Mouse (Mus musculus) brain, adult 2 months (tissue): ENCODE data around the gene Eid2b.

ENCODE experiments used
- DNase-seq: peaks from one replicate; pipeline ENCODE4 v3.0.0; 2011; ENCODE audit warnings: low read depth, low spot score

Gene Eid2b

DNA sequence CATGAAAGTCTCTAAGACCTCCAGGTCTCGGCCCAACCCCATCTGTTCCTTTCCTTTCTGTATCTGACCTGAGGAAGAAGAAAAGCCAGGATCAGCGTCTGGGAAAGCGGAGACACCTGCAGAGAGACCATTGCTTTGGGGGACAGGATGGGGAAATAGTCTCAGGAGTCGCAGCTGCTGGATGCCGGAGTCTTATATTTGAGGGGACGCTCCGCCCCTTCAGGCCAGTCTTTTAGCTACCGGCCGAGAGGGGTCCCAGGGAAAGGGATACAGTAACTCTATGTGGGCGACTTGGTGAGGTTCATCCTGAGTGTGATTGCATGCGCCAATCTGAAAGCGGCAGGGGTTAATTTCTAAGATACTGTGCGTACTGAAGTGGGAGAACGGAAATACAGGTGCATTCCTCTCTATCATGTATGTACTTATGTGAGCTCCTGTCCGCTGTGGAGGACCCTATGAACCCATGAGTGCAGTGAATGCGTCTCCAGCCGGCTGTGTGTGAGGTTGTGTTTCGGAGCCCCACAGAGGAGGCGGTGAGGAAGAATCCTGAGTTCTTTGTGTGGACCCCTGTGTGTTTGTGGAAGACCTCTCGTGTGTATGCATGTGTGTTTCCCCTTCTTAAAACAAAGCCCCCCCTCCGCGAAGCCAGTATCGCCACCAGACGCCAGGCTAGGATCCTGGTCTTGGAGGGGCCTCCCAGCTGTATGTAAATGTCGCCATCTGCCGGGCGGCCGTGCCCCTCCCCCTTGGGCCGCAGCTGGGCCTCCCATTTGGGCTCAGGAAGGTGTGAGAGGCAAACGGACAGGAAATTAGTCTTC is 24.3 kb downstream of the Eid2b start, which contains the start of gene Dll3:
TSS of gene Dll3 (minus strand) at position 623 of the 818 bp plus-strand sequence.
- DNase-seq: peak; percentile 33

DNA sequence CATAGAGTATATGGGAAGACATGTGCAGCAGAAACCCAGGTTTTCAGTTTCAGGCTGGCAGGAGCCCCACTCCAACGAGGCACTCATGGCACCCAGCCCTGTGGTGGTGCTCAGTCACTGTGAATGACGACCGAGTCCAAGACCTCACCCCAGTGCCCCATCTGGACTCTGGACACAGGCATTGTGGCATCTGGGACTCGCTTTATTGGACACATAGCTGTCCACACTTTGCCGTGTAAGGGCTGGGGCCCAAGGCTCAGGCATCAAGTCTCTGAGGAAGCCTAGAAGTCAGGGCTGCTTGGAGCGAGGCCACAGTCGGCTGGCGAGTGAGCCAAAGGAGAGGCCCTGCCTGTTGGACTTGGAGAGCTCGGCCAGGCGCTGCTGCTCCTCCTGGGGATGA is 28.1 kb downstream of the Eid2b start:
- DNase-seq: no peak

DNA sequence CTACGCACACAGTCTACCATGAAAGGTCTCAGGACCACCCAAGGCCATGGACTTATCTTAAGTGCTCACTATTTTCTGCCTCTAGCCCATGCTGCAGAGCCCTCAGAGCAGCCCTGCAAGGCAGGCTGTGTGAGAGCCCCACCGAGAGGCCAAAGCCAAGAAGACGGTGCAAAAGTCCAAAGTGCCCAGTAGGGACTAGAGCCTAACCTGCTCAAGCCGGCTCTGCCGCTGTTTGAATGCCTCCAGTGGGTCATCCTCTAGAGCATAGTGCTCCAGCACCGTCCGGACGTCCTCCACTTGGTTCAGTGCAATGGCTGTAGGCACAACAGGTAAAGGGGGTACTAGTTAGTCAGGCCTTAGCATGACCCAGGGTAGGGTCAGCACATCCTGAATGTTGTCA is 28.7 kb downstream of the Eid2b start:
- DNase-seq: no peak

DNA sequence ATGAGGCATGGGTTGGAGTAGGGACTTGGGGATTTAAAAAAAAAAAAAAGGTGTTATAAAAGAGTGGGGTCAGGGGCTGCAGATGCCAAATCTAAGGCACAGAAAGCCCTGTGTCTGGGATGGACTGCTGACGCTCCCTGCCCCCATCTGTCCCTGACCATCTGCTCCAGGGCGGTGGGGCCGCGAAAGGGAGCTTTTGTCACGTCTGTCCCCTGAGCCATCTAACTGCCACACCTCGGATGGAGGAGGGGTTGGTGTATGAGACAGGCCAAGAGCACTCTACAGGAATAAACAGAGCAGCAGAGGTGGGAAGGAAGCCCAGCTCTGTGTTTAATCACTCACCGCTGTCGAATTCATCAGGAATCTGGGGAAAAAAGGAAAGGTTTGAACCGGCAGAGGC is 32.2 kb downstream of the Eid2b start:
- DNase-seq: no peak

DNA sequence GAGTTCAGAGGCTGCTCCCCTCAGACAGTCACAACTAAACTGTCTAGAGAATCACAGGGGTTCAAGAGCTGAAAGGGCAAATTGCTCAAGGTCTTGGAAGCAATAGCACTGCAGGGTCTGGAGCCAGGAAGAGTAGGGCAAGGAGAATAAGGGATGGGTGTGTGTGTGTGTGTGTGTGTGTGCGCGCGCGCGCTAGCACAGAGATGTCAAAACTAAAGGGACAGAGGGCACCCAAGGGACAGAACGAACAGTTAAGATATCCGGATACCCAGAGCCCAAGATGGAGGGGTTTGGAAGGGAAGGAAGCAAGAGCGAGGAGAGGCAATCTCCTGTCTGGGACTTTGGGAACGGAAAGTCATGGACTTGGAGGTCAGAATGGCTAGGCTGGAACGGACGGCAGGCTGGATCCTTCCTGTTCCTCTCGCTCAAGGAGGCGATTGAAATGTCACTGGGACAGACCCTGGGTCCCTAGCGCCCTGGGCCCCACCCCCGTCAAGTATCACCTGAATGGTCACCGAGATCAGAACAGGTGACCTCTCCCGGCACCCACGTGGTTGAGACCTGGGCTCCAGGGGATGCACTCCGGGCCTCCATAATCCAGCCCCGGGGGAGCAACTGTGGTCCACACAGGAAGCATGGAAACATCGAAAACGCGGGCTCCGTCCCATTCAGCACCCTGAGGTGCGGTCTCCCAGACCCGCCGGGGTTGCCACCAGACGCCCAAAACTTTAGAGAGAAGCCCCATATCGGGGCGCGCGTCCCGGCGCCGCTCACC is 33.8 kb downstream of the Eid2b start:
- DNase-seq: peak; percentile 21

DNA sequence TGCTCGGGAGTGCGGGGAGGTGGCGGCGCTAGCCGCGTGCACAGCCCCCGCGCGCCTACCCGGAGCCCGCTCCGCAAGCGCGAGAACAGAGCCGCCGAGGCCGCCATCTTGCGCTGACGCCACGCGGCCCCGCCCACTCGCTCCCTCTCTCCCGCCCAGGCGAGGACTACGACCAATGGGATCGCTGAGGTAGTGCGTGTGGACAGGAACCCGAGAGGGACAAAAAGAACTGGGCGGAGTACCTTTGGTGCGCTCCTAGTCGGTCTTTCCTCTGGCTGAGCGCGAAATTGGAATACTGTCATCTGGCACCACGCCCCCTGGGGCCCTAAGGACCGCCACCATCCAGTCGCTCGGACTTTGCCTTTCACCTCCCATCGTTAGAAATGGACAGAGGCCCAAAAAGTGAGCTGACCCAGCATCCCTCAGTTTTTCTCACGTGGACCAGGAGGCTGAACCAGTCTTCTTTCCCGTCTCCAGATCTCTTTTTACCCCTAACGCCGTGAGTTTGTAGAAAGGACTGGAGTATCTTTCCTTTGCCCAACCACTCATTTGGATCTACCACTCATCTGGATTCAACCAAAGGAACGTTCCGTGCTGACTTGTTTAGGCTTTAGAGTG is 34.5 kb downstream of the Eid2b start, which contains the start of gene Timm50:
TSS of gene Timm50 (minus strand) at position 147 of the 618 bp plus-strand sequence.
- peak; percentile 99 for DNase-seq

DNA sequence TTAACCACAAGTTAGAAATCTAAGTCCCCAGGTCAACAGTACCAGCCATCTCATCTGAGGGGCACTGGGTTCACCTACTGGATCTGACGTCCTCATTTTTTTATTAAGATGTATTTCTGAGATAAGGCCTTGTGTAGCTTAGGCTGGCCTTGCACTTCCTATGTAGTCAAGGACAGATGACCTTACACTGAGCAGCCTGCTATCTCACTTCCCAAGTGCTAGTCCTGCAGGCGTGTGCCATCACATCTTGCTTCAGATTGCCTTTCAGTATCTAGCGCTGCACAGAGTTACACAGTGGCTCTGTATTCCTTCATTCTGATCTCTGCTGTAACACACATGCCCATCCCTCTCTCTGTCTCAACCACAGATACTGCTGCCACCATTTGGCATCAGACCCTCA is 40.5 kb downstream of the Eid2b start:
- DNase-seq: no peak

DNA sequence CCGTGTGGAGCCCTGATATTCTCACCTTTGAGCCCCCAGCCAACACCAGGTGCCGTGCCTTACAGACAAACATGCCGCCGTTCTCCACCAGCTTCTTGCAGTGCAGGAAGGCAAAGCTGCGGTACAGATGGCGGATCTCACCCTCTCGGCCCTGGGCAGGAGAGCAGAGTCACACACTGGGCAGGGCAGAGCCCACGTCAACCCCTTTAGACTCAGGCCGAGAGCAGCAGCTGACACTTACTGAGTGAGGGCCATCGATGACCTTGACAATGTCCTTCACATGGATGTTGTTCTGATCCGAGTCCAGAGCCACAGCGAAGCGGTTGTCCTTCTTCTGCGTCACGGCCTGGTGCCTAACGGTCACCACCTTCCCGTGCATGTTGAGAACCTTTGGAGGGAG is 41.2 kb downstream of the Eid2b start:
- DNase-seq: no peak

DNA sequence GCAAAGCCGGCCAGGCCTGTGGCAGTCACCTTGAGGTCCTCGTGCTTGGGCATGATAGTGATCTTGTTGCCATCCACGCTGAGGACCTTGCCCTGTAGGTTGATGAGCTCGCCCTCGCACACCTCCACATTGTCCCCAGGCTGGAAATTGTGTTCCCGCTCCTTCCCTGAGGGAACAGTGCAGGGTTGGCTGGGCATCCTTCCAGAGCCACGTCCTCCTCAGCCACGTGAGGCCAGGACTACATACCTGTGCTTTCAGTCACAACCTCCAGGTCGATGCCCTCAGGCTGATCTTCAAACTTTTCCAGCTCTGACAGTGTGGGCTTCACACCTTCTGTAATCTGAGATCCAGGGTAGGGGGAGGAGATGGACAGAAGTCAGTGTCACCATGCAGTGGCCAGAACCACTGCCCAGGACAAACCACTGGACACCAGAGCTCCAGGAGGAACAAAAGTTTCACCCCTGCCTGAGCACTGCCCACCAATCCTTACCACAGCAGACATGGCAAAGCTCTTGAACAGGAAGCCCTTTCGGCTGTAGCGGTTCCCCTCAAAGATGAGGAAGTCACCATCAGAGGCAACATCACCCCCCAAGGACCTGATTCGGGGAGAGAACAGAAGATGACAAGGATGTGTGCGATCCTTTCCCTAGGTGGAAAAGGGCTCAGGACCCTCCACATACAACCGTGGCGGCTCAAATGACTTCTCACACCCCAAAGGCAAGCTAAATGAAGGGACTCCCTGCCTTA is 44.6 kb downstream of the Eid2b start:
- no peak for DNase-seq

DNA sequence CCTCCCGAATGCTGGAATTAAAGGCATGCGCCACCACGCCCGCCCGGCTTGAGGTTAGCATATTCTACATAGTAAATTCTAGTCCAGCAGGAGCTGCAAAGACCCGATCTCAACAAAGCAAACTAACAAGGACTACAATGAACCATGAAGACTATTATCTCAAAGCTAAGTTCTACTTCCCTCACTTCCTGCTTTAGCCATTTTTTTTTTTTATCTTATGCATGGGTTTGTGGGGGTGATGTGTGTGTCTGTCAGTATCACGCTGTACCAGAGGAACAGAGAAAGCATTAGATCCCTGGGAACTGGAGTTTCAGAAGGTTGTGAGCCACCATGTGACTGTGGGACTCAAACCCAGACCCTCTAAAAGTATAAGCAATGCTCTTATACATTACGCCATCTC is 47.8 kb downstream of the Eid2b start:
- DNase-seq: no peak

DNA sequence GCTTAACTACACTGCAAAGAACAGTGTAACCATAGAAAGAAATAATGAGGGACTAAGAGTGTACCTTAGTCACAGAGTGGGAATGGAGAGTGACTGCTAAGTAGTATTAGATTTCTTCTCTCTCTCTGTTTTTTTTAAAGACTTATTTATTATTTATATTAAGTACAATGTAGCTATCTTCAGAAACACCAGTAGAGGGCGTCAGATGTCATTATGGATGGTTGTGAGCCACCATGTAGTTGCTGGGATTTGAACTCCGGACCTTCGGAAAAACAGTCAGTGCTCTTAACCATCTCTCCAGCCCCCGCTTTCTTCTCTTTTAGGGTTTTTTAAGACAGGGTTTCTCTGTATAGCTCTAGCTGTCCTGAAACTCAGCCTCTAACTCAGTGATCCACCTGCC is 48.9 kb downstream of the Eid2b start:
- DNase-seq: no peak

DNA sequence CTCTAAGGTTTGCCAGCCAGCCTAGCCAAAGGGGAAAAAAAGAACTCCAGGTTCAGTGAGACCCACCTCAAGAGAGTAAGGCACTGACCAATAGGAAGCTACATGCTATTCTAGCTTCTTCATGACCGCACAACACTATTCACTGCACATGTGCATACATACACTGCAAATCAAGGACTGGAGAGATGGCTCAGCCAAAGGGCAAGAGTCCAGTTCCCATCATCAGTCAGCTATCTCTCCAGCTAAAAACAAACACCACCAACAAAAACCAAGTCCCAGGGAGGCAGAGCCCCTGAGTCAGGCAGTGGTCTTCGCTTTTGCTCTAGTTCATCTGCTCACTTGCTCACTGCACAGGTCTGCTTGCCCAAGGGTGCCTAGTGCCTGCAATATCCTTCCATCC is 50.7 kb downstream of the Eid2b start:
- no peak for DNase-seq
